ENCODE assay signal across 19 mouse cellular contexts in genomic region chr12:100356407-100356806, GRCm38 (mm10).
"Had no signal": no experiment of that assay in that cellular context is flagged by ENCODE, and none has a peak within 500 bp of the region (broad histone marks: within the 10 kb centered on the region; RNA-seq: fewer than 3 reads in every experiment).

No protein-coding gene starts in this region.

- DNase-seq: layer of hippocampus, postnatal 36 days; left cerebral cortex, postnatal 4 days; liver, postnatal 0 days; lung, embryonic 14.5 days; right cerebral cortex, adult 18-20 months; right cerebral cortex, postnatal 14 days; right cerebral cortex, postnatal 4 days; spleen, adult 18-20 months; thymus, postnatal 25 days had no signal

- H3K9me3 ChIP-seq: limb, embryonic 13.5 days; midbrain, embryonic 12.5 days; midbrain, embryonic 15.5 days; neural tube, embryonic 12.5 days; neural tube, embryonic 15.5 days; stomach, embryonic 15.5 days had no signal

- H3K9ac ChIP-seq: limb, embryonic 13.5 days; liver, embryonic 14.5 days; liver, postnatal 0 days; lung, embryonic 14.5 days; midbrain, embryonic 12.5 days; midbrain, embryonic 15.5 days; neural tube, embryonic 12.5 days; neural tube, embryonic 15.5 days; stomach, embryonic 15.5 days had no signal

- H3K27ac ChIP-seq: limb, embryonic 13.5 days; liver, embryonic 14.5 days; macrophage; midbrain, embryonic 12.5 days; midbrain, embryonic 15.5 days; neural tube, embryonic 12.5 days; neural tube, embryonic 15.5 days; stomach, embryonic 15.5 days had no signal

- H3K4me3 ChIP-seq: limb, embryonic 13.5 days; midbrain, embryonic 12.5 days; midbrain, embryonic 15.5 days; neural tube, embryonic 12.5 days; neural tube, embryonic 15.5 days; stomach, embryonic 15.5 days had no signal

- ATAC-seq: liver, postnatal 0 days; lung, postnatal 0 days; midbrain, embryonic 15.5 days had no signal

- H3K27me3 ChIP-seq: limb, embryonic 13.5 days; midbrain, embryonic 12.5 days; midbrain, embryonic 15.5 days; neural tube, embryonic 12.5 days; neural tube, embryonic 15.5 days; stomach, embryonic 15.5 days had no signal

- H3K4me1 ChIP-seq: limb, embryonic 13.5 days; midbrain, embryonic 15.5 days; neural tube, embryonic 12.5 days; neural tube, embryonic 15.5 days; stomach, embryonic 15.5 days had no signal

- H3K4me2 ChIP-seq: limb, embryonic 13.5 days; liver, embryonic 11.5 days; lung, embryonic 14.5 days; midbrain, embryonic 12.5 days; midbrain, embryonic 15.5 days; neural tube, embryonic 12.5 days; neural tube, embryonic 15.5 days; stomach, embryonic 15.5 days had no signal

- H3K36me3 ChIP-seq: stomach, embryonic 15.5 days had no signal
